Mouse (Mus musculus) CD4-positive naive resting alpha-beta T cell, adult 76 days (primary cell): ENCODE results near the gene Sh3glb1. TPM values are rescaled to one million over a fixed set of nuclear protein-coding genes. Genes with fewer than 3 reads are reported as not detected.

Experiments
- total RNA-seq: library from RNA; stranded (reverse); gene quantifications from one replicate; pipeline ENCODE4 v1.2.4, GENCODE M21; 2023

The Sh3glb1 gene
- 101 TPM for total RNA-seq

DNA sequence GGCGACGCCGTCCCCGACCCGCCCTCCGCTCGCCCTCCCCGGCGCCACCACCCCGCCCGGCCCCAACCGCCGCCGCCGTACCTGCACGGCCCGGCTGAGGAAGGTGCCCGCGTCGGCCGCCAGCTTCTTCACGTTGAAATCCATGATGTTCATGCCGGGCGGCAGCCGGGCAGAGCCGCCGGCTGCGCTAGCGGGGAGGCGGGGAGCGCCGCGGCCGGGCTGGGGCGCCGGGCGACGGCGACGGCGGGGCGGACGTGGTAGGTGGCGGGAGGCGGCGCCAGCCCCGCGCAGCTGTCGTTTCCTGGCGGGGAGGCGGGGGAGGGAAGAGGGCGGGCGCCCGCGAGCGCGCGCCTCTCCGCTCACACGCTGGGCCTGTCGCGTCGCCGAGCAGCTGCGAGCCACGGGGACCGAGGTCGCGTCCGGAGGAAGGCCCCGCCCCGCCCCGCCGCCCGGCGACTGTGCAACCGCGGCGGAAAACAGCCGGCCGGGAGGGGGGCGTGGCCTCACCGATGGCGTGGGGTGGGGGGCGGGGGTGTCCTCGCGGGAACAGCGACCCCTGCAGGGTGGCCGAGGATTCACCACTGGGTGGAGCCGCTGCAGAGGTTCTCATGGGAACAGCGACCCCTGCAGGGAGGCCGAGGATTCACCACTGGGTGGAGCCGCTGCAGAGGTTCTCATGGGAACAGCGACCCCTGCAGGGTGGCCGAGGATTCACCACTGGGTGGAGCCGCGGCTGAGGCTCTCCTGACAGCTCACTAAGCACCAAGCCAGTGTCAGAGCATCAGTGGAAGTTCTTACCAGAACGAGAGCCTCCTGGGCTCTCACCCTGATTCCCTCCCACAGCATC lies at the start of gene Sh3glb1:
Gene Sh3glb1 (minus strand): TSS at position 435 of the 847 bp plus-strand sequence.

DNA sequence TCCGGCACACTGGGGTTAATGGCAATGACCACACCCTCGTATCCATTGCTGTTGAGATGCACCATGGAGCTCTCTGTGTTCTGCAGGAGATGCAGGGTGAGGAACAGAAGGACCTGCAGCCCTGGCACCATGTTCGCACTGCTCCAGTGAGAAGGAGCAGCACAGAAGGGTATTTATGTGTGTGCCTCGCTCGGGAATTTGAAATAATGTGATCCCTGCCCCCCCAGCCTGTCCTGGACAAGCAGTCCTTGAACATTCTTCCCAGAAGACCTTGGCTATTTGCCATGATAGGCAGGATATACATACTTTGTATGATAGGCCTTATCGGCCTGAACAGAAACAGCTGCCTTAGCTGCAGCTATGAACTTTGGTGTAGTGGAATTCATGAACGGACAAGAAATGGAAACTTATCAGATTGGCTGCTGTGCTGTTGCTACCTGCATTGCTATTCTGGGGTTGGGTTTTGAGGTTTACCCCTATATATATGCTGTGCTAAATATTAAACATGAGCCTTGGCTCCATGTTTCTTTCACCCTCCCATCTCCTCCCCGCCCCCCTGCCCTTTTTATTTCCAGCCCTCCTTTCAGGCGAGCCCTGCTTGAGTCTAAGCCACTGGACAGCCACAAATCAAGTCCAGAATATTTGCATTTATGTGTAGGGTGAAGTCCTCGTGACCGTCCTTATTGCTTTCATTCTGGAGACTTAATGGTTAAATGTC lies 40.6 kb upstream of the Sh3glb1 start, which contains the start of gene Clca3a1:
Gene Clca3a1 (minus strand): TSS at position 386 of the 718 bp plus-strand sequence.

Other genes with a start within 250 kb of the Sh3glb1 start
- 14.4 TPM for gene Hs2st1, start 150.2 kb downstream of the Sh3glb1 start, total RNA-seq
- 132 TPM for gene Selenof, start 150.0 kb downstream of the Sh3glb1 start, total RNA-seq
- not detected for gene Clca3a1, start 40.6 kb upstream of the Sh3glb1 start, total RNA-seq
- gene Clca3a2, start 99.2 kb upstream of the Sh3glb1 start, total RNA-seq = not detected
- not detected for gene Clca3b, start 129.0 kb upstream of the Sh3glb1 start, total RNA-seq
- not detected for gene Clca4b, start 212.2 kb upstream of the Sh3glb1 start, total RNA-seq